Mouse (Mus musculus) left cerebral cortex, postnatal 25 days (tissue): ENCODE data around the gene Gm5108. TPM values are rescaled to one million over a fixed set of nuclear protein-coding genes. Genes with fewer than 3 reads are reported as not detected.
A peak's percentile ranks its signal among the peaks of the same experiment; 100 is the strongest.

Experiments used
- DNase-seq, 2 experiments: peaks; one replicate each; pipeline ENCODE4 v3.0.0; 2022; ENCODE audit warnings: low spot score in 2 of 2, mixed read lengths in 1 of 2
- intact Hi-C: fragments of 180-260 bp; cut with DNase I; formaldehyde crosslinking; loops from one replicate; pipeline ENCODE4 v1.15.1; 2025
- total RNA-seq, 2 experiments: library from RNA; stranded (reverse); gene quantifications; 2 replicates each; pipeline ENCODE4 v1.2.3; 2021

Gene Gm5108
- total RNA-seq = not detected

DNA sequence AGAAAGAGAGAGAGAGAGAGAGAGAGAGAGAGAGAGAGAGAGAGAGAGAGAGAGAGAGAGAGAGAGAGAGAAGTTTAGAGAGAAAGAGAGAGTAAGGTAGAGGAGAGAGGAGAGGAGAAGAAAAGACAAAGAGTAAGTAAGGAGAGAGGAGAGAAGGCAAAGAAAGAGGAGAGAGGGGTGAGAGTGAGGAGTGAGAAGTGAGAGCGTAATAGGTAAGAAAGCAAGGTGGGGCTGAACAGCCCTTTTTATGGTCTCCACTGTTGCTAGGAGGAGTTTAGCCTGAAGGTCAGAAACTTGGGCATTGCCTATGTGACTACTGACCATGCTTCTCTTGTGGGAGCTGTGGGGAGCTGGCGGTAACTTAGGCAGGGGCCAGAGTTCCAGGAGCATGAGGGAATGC lies at the start of gene Gm5108:
Gene Gm5108 (plus strand): TSS at position 301 of the 400 bp plus-strand sequence.
- no peak for DNase-seq
- intact Hi-C loops = no loop called here

DNA sequence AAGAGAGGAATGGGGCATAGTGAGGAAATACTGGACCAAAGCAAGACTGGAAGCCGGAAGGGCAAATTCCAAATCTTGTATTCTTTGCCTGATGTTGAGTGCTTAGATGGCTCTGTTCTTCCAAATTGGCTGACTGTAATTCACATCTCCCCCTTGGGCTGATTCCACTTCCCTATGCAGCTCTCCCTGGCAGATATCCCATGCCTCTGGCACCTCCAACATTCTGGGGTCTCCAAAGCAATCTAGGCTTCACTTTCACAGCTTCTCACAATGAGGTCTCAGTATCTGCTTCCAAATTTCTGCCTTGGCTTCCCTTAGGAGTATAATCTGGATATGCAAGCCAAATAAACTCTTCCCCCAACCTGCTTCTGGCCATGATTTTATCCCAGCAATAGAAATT lies 42.5 kb upstream of the Gm5108 start:
- intact Hi-C loops = no loop called here

DNA sequence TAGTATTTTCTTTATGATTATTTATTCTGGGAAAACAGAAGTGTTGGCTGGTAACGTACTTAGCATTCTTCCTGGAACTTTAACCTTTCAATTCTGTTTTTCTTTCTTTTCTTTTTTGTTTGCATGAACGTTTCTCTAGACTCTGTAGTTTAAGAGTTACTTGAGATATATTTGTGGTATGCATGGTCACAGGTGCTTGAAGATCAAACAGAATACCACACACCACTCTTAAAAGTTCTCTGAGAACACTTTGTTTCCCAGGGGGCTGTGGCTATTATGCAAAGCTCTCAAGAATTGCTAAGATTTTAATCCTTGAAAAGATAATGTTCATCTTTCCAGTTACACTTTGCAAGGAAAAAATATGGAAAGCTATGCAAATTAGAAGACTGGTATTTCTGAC lies 36.9 kb upstream of the Gm5108 start:
- intact Hi-C loops = no loop called here
- no peak for DNase-seq

More for the DNA sequence above, 42.5 kb upstream of the Gm5108 start:
- no peak for DNase-seq

DNA sequence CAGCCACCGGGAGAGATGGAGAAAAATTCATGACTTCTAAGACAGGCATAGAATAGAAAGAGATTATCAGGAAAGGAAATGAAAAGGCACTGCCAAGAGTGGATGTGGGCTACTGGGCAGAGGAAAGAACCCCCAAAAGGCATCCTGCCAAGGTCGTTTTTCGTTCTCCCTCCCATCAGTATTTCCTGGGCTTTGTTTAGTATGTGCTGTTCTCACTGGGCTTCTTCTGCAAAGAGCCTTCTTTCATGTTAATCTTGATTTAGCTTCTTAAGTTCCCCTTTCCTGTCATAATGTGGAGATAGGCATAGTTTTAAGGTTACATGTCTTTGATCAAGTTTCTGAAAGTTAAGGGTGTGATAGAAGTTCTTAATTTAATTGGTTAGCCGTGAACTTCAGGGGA lies 10.9 kb upstream of the Gm5108 start:
- DNase-seq = no peak
- intact Hi-C loops = no loop called here

DNA sequence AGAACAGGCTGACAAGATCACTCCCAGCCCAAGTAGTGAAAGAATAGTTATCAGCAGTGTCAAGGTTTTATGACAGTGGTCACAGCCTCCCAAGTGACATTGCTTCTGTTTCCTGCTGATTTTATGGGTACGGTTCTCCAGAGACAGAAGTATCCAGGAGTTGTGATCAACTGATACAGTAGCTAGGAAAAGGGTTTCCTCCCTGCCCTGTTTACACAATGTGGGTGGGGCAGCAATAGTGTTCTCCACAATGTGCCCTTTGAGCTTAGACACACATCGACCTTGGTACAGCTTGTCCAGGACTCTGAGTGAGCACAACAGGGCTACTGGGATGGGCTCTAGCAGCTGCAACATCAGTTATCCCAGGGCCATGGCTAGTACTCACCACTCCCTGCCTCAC lies 9.8 kb upstream of the Gm5108 start:
- no peak for DNase-seq
- intact Hi-C loops = no loop called here

DNA sequence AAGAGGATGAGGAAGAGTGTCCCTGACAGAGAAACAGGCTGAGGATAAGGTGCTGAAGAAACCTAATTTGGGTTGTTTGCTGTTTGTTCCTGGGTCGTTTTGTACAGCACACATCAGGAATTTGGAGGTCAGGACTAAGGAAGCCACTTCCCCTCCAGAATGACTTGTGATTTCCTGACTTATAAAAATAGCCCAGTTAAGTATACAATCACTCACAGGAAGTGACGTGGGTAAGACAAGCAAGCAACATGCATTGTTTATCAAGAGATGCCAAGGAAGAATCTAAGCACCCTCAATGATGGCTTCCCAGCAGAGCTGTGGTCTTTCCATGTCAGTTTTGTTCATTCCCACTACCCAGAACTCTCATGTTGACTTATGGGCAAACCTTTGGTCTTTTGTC lies 1.7 kb downstream of the Gm5108 start:
- intact Hi-C loops = no loop called here
- DNase-seq = no peak

DNA sequence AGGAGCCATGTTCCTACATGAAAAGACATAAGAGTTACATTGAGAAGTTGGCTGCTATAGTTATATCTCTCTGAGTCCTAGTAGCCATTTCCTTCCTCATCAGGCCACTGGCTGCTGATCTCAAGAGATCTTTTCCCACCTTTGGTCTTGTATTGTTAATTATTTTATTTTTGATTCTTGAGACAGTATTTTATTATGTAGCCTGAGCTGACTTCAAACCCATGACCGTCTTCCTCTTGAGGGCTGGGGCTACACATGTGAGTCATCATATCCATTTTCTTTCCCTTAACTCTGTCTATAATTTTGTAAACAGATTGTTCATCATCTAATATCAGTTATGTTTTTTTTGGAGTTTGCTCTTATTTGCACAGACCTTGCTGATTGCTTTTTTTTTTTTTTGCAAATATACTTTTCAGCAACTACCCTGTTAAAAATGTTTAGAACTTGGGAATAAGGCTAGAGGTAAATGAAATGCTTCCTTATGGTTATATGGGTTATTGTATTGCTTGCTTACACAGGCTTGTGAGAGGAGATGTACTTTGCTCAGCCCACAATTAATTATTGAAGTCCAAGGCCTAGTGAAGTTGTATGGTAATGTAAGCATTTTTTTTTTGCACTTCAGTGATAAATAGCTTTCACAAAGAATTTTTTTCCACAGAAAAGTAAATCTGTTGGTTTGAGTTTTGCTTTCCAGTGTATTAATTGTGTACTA lies 2.8 kb downstream of the Gm5108 start:
- intact Hi-C loops = no loop called here
- no peak for DNase-seq

DNA sequence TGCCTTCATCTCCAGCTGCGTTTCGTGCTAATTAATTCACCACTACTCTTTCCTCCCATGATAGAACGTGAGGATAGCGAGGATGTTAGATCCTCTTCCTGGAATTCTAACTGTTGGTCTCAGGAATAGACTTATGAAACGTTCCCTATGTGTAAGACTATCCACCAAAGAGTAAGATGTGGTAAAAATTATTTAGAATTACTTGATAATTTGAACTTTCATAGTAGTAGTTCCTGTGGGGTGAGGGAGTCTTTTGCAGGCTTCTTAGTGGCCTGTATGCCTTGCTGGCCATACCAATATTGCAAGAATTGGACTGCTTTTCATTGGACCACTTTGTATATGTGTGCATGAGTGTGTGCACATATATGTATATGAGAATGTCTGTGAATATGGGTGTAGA lies 4.9 kb downstream of the Gm5108 start, which contains the start of gene Gm21905:
Gene Gm21905 (minus strand): TSS at position 101 of the 400 bp plus-strand sequence.
- intact Hi-C loops = no loop called here
- no peak for DNase-seq

DNA sequence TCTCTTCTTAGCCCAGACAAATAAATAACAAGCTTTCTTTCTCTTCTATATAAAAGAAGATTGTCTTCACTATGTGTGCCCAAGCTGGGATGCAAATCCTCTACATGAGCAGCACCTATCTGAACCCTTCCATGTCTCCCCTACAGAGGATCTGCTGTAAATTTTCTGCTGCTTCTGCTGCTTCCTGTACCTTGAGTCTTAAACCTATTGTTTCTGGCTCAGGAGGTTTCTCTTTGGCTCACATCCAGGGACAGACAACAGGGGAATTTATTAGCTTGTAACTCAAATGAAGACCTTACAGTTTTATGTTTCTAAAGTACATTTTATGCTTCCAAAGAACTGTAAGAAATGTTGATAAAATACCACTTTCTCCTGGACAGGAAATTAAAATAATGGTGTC lies 5.5 kb downstream of the Gm5108 start:
- intact Hi-C loops = no loop called here

DNA sequence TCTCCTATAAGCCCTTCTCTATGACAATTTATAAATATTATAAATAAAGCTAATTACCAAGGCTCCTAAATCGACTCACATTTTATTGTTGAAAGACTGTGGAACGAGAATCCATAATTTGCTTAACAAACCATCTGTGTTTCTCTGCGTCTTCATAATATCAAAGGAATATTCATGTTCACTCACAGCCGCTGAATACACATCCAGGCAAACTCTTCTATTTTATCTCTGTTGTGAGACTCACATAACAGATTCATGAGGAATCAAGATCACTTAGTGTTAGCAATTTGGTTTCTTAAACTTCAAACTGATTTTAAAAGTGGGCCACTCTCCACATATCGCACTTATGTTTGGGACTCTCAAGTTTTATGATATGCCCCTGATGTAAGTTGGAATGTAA lies 6.6 kb downstream of the Gm5108 start:
- peak in 1 of 2 experiments; percentile 6 for DNase-seq
- intact Hi-C loops = no loop called here

More for the DNA sequence above, 5.5 kb downstream of the Gm5108 start:
- DNase-seq = no peak

DNA sequence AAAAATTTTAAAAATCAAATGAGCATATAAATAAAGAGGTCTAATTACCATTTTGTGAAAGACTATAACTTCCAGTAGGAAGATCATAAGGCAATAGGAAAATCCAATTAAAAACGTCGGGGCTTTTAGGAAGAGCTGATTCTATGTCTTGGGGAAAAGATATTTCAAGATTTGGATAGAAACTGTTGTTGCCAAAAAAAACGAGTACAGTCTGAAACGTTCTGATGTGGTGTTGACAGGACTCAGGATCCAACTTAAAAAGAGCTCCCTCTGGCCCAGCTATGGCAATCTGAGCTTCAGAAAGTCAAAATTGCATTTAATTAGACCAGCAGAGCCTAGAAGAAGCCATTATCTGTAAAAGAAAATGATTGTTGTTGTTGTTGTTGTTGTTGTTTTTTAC lies 12.6 kb downstream of the Gm5108 start:
- DNase-seq = peak; percentile 12 to 26
- intact Hi-C loops = no loop called here

DNA sequence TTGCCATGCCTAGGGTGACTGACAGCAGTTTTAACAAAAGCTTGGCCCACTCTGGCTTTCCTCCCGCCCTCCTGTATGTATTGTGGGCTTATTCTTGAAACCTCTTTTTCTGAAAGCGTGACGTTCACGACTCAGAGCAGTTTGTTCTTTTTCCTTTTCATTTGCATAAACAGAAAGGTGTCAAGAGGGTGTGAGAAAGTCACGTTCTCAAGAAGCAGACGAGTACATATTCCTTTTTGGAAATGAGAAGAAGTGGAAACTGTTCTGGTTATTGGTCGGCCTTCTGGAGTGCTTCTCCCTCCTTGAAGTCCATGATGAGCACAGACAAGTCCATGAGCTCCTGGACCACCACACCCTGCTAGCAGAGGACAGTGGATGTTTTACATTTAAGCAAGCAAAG lies 14.0 kb downstream of the Gm5108 start:
- peak in 1 of 2 experiments; percentile 36 for DNase-seq
- intact Hi-C loops = no loop called here

DNA sequence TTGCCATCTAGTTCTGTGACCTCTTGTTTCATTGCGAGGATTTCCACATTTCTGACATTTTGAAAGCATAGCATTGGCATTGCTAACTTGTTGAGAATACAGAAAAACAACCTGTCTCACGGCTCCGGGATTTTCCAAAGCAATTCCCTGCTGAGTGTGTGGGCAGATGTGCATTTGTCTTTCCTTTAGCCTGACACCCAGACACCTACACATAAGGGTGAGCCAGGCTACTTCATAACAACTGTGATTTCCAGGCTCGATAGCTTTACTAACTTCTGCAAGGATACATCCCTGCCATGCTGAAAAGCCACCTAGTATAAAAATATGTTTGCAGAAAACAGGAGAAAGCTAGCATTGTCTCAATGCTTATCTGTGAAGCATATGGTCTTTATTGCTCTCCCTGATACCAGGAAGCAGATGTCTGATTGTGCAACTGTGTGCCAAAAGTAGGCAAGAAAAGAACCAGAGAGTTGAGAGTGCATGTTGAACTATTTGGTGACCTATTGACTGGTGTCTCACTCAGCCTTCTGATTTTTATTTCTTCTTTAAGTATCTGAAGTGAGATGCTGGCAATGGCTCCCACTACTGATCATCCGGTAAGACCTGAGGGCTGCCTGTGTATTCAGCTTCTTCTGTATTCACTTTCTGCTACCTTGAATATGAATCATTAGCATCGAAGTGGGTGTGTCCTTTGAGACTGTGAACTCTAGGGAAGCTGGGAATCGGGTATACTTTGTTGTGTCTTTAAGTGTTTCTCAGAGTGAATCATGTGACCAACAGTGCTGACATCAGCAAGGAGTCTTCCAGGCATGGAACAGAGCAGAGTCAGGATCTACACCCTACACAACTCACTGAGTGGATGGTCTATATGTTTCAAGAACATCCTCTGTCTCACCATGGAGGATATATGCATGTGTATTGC lies 20.5 kb downstream of the Gm5108 start:
- peak; percentile 6 to 44 for DNase-seq
- intact Hi-C loops = no loop called here

DNA sequence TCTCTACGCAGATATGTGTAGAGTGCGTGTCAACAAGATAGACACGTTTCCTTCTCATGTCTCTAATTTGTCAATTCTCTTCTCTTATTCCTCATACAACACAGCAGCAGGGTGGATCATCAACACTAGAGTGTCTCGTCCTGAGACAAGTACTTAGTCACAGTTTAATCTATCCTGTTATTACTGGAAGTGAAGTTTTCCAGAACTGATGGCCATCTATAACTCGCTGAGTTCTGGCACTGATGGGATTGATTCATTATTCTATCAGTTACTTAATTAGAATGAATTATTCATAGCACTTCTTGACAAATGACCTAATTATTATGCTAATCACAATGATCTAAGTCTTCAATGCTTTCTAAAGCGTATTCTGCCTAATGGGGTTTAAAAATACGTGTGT lies 28.1 kb downstream of the Gm5108 start:
- DNase-seq = no peak
- intact Hi-C loops = no loop called here

DNA sequence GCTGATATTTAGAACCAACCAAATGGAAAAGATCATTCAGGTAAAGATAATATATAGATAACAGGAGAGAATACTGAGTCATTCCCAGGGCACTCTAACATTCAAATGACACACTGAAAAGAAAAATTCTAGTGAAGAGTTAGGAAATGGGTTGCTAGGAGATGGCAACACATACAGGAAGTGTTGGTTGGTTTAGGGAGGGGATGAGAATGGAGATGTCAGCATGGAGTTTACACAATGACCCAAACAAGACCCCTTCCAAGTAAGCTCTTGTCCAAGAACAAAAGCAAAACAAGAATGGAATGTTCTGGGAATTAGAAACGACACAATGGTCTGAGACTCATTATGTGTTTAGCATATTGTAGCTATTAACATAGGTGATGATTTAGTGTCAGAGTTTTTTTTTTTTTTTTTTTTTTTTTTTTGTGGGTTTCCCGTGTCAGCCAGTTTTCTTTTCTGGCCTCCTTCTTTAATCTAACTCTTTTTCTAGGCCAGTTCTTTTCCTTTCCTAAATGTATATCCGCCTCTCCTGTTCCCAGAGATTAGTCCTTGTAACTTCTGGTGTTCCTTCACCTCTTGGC lies 40.6 kb downstream of the Gm5108 start:
- no peak for DNase-seq
- intact Hi-C loops = no loop called here

DNA sequence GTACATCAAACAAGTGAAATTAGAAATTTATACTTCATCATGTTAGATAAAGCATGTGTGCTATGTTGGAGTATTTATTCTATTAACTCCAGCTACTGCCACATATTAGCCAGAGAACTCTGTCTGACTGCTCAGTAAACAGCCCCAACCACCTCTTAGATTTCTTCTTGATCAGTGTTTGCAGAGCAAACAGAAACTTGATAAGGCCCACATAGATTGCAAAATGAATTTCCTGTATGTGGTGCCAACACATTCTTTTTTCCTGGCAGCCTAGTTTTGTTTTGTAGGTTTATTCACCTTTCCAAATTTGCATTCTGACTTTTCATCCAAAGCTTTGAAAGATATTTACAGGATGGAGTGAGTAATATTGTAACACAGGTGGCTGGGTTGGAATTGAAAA lies 49.0 kb downstream of the Gm5108 start:
- intact Hi-C loops = no loop called here
- DNase-seq = no peak

DNA sequence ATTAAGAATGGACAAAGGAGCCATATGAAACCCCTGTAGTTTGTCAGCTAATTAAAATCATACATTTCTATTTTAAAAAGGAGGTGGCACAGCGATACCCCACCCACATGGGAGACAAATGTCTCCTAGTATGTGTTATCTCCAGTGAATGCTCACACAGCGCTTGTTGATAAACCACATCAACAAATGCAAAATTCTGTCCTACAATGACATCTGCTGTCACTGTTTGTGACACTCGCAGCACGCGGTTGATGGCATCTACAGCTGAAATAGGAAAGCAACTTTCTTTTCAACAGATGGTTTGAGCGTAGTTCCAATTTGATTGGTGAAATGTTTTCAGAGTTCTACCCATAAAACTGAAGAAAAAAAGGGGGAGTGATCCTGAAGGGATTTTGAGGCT lies 61.1 kb downstream of the Gm5108 start:
- intact Hi-C loops = no loop called here
- DNase-seq = no peak

DNA sequence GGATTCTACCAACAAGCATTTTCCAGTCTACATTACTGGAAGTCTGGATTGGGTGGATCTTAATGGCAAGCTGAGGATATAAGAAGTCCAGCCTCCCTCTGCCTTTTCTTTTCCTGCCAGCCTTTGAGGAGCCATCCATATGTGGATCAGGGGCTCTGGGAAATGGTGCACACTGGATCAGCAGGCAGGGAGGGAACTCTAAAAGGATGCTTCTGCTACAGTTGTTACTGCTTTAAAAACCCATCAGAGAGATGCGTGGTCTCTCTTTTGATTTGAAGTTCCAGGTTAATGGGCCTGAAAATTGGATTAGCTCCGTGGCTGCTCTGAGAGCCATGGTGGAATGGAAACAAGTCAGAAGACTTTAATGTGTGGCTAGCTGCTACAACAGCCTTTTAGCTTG lies 62.4 kb downstream of the Gm5108 start:
- intact Hi-C loops = no loop called here
- DNase-seq = no peak

DNA sequence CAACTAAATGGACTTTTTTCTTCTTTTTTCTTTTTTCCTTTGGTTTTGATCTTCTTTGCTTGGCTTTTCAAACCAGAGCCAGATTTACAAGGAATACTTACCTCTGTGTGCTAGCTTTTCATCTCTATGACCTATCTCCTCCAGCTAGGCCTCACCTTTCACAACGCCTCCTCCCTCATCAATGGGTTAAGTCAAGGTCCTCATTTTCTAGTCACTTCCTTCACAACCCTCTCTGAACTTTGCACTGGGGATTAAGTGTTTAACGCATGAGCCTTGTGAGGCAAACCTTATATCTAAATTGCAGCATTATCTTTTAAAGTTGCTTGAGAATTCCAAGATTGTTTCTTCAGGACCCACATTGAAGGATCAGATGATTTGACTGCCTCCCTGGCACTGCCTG lies 63.0 kb downstream of the Gm5108 start:
- intact Hi-C loops = no loop called here
- no peak for DNase-seq

DNA sequence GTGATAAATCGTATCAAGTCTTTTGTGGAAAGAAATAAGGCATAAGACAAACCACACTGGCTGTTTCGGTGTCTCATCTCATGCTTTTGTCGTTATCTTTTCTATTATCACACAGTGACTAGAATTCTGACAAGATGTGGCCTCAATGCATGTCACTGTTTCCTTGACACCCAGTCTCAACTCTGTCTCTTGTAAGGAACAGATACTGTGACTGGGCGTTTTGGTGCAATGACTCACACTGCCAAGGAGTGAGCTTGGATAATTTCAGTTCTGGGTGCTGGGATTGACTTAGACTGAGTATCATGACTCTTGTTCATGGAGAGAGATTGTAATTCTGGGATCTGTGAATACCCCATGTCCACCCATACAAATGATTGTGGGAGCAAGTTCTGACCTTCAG lies 65.6 kb downstream of the Gm5108 start:
- DNase-seq = no peak
- intact Hi-C loops = no loop called here

DNA sequence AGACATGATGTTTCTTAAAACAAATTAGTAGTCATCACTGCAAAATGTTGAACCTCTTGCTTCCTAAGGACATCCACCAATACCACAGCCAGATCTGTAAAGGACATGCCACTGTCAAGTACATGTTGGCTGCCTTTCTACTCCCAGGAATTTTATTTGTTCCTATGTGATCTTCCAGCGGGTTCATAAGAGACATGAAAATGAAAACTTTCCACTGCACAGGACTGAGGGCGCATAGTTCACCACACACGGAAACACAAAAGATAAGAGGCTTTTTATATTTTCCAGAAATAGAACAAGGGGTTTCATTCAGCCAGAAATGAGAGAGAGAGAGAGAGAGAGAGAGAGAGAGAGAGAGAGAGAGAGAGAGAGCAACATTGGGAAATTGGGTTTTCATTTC lies 70.1 kb downstream of the Gm5108 start:
- intact Hi-C loops = loop anchor here (10.0 kb wide), 1 partner anchor 103 kb away; no protein-coding TSS in a partner anchor
- DNase-seq = no peak
